Mouse (Mus musculus) adrenal gland (tissue): Measurements from ENCODE around the gene Gata5.

ENCODE experiments used
- intact Hi-C: fragments of 180-260 bp; cut with DNase I; formaldehyde crosslinking; loops from one replicate; pipeline ENCODE4 v1.15.1; 2025
- long read RNA-seq, 2 experiments: library from polyadenylated mRNA; unstranded; transcript quantifications; one replicate each; pipeline ENCODE4 v2.0.0; 2020; ENCODE audit warnings: borderline replicate concordance in 1 of 2; ENCODE audit not compliant: insufficient replicate concordance in 1 of 2

The Gata5 gene
- long read RNA-seq, experiment 1, result 0 reads
- long read RNA-seq, experiment 2, result 0 reads

GRCm38 (mm10) chr2:180334551-180334986 lies at the start of gene Gata5:
TSS of gene Gata5 (minus strand) at chr2:180334699.
- intact Hi-C loops, result no loop called here

GRCm38 (mm10) chr2:180376730-180377129 lies 42.2 kb upstream of the Gata5 start:
- intact Hi-C loops, result no loop called here

GRCm38 (mm10) chr2:180373256-180373655 lies 38.8 kb upstream of the Gata5 start:
- intact Hi-C loops, result no loop called here

DNA sequence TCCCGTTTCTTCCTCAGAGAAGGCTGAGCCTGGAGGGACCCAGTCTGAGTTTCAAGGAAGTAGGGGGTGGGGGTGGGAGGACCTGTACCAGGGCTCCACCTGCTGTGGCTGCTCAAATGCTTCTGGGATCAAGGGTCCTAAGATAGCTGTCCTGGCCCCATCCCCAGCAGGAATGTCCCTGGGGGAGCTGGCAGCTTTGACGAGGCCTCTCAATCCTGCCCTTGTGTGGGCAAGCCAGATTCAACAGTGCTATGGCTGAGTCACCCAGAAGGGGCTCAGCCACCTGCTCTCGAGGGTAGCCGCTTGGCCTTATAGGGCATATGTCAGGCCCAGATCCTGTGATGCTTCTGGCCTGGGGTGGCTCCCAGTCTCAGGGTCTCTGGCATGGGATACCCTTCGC lies 33.9 kb upstream of the Gata5 start:
- intact Hi-C loops, result no loop called here

GRCm38 (mm10) chr2:180367350-180367749 lies 32.9 kb upstream of the Gata5 start:
- intact Hi-C loops, result no loop called here

DNA sequence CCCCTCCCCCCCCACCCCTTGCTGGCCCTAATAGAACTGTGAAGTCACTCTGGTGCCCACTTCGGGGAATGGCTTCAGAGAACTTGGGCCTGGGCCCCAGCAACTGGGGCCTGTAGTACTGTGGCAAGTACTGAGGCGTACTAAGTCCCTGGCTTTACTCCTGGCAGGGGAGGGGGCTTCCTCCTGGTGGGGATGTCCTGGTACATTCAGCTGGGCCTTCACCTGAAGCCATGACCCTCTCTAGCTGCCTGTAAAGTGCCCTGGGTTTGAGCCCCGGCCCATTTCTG lies 28.9 kb upstream of the Gata5 start:
- intact Hi-C loops, result no loop called here

GRCm38 (mm10) chr2:180362585-180363433 lies 28.3 kb upstream of the Gata5 start:
- intact Hi-C loops, result no loop called here

DNA sequence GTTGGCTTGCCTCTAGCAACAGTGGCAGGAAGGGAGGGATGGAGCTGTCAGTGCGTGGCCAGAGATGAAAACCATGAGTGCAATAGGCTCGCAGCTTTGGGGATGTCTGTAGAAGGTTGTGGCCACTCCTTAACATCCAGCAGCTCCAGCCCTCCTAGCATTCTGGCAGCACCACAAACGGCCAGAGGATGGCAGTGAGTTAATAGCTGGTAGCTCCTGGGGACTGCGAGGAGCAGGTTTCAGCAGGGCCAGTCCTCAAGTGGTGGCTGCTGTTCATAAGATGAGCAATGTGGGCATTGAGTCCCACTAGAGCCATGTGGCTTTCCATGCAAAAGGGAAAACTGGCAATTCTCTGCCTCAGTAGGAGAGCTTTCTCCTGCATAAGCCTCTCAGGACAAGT lies 24.6 kb upstream of the Gata5 start:
- intact Hi-C loops, result loop anchor here (2.0 kb wide), 1 partner anchor 74 kb away; no protein-coding TSS in a partner anchor

- intact Hi-C loops, result loop anchor here (5.0 kb wide), 1 partner anchor 224 kb away; no protein-coding TSS in a partner anchor
These were observed 18.8 kb upstream of the Gata5 start for GRCm38 (mm10) chr2:180353338-180353737.

DNA sequence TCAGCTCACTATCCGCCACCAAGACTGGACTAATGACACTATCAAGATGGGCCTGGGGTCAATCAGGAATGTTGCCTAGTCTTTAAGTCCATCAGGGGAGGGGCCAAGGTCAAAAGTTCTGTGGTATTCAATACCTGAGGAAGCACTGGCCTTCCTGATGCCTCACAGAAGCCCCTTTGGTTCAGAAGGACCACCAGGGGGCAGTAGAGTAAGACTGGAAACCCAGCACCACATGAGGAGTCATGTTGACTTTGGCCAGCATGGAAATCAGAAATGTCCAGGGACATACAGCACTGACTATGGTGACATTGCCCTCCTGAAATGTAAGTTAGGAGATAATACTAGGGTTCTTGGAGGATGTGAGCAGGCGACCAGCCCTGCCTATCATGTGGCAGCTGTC lies 16.2 kb upstream of the Gata5 start:
- intact Hi-C loops, result loop anchor here (5.0 kb wide), 1 partner anchor 227 kb away; no protein-coding TSS in a partner anchor

DNA sequence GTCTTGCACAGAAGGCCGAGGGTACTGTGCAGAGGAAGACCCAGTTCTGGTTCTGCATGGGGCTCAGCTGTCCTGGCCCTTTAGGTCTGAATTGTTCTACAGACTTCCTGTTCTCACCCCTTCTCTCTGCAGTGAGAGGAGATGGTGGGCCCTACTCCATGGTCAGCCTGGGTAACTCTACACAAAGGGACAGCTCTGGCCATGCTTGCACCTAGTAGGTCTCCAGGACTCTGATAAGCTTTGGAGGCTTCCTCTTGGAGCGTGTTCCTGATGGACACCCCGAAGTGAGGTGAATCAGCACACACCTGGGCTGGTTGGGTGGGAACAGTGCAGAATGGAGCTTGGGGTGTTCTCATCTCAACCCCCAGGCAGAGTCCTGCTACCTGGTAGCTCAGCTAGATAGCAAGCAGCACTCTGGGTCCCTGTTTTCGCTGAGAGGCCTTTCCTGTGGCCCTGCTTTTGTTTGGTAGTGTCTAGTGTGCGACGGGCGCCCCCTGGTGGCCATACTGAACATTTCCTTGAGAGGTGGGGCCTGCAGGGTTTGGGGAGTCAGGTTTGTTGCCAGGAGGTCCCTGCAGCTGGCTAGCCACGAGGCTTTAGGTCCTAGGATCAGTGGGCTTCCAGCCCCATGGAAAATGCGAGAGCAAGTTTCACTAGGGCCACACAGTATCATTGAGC lies 12.5 kb upstream of the Gata5 start:
- intact Hi-C loops, result loop anchor here (1.0 kb wide), 2 partner anchors 69 to 72 kb away; no protein-coding TSS in a partner anchor

GRCm38 (mm10) chr2:180343092-180343491 lies 8.6 kb upstream of the Gata5 start:
- intact Hi-C loops, result no loop called here

GRCm38 (mm10) chr2:180342189-180342588 lies 7.7 kb upstream of the Gata5 start:
- intact Hi-C loops, result no loop called here

DNA sequence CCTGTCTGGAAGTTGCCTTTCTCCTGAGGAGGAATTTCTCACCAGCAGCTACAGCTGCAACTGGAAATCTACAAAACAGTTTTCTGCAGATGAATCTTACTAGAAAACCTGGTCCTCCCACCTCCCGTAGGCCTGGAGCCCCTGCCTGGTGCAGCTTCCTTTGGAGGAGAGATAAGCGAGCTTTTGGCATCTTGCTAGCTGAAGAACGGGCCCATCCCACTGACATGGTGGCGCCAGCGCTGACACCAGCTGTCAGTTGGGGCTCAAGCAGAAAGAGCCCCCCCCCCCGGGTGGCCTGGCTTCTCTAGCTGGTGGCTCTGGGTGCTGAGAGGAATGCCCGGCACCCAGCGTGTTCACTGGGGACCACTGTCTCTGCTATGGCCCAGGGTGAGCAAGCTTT lies 6.7 kb upstream of the Gata5 start:
- intact Hi-C loops, result no loop called here

- intact Hi-C loops, result no loop called here
These were observed 5.4 kb upstream of the Gata5 start for GRCm38 (mm10) chr2:180339886-180340285.

DNA sequence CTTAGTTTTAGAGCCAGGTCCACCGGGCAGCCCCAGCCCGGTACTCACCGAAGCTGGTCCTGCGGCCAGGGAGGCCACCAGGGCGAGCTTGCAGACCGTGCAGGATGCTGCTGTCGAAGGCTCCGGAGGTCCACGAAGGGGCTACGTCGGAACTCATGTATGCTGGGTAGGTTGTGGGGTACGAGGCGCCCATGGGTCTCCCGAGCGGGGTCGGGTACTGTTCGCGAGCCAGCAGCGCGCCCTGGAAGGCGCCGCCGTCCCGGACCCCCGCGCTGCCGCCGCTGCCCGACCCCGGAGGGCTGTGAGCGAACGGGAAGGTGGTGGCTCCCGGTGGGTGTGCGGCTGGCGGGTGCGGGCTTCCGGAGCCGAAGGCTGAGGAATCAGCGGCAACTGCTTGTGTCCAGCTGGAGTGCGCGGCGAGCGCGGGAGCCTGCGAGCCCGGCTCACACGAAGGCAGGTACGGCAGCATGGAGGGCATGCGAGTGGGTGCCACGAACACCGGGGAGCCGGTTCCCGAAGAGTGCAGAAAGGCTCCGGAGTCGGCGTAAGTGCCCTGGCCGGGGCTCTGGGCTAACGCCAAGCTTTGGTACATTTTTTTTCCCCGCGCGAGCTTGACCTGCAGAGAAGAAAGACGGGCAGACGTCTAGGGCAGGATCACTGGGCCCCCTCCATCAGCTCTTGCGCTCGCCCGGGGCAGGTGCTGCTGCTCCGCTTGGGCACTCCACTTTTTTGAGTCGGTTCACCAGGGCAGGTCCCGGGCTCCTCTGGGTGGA lies 535 bp downstream of the Gata5 start:
- intact Hi-C loops, result no loop called here

- intact Hi-C loops, result no loop called here
These were observed 5.0 kb downstream of the Gata5 start for GRCm38 (mm10) chr2:180329466-180329865.

GRCm38 (mm10) chr2:180322674-180323355 lies 11.7 kb downstream of the Gata5 start:
- intact Hi-C loops, result no loop called here

DNA sequence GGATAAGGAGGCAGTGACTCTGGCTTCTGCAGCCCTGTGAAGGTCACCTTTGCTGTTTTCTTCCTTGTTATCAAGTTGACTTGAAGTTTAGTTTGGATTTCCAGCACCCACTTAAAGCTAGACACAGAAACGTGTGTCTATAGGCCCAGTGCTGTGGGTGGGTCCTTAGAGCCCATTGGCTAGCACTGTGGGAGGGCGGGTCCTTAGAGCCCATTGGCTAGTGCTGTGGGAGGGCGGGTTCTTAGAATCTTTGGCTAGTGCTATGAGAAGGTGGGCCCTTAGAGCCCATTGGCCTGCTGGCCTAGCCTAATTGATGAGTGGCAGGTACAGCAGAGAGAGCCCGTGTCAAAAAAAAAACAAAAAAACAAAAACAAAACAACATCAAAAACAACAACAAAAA lies 14.3 kb downstream of the Gata5 start:
- intact Hi-C loops, result no loop called here

DNA sequence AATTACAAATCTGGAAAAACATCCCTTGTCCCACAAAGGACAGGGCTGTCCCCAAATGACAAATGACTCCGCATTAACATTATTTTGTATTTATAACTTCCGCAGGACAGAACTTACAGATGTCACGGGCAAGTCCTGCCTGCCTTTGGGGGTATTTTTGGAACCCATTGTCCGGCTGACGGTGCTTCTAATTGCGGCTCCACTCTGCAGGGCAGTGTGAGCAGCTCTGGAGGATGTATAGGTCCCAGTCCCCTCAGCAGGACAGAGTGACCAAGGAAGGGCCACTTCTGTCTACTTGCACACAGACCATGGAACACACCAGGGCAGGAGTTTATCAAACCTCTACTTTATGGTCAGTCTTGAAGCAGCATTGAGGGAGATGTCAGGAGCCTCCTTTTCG lies 16.9 kb downstream of the Gata5 start:
- intact Hi-C loops, result no loop called here

- intact Hi-C loops, result no loop called here
These were observed 20.2 kb downstream of the Gata5 start for GRCm38 (mm10) chr2:180314292-180314691.
